Mouse (Mus musculus) ES-E14 (cell line): ENCODE data around the gene Sox21.

ENCODE experiments used
- CHD2 ChIP-seq: IDR thresholded peaks from 2 replicates; pipeline ENCODE4 v1.6.1; 2014; ENCODE audit warnings: mild to moderate bottlenecking, low read depth, low read length, inconsistent platforms
- HCFC1 ChIP-seq: IDR thresholded peaks from 2 replicates; pipeline ENCODE4 v1.6.1; 2012; ENCODE audit warnings: low read length, inconsistent platforms, borderline replicate concordance; ENCODE audit not compliant: insufficient read depth
- MAFK ChIP-seq: IDR thresholded peaks from 2 replicates; pipeline ENCODE4 v1.6.1; 2014; ENCODE audit warnings: mild to moderate bottlenecking, low read depth, low read length, inconsistent platforms; ENCODE audit not compliant: insufficient read depth
- ZNF384 ChIP-seq: IDR thresholded peaks from 2 replicates; pipeline ENCODE4 v1.6.1; 2012; ENCODE audit warnings: low read depth, low read length, inconsistent platforms

DNA sequence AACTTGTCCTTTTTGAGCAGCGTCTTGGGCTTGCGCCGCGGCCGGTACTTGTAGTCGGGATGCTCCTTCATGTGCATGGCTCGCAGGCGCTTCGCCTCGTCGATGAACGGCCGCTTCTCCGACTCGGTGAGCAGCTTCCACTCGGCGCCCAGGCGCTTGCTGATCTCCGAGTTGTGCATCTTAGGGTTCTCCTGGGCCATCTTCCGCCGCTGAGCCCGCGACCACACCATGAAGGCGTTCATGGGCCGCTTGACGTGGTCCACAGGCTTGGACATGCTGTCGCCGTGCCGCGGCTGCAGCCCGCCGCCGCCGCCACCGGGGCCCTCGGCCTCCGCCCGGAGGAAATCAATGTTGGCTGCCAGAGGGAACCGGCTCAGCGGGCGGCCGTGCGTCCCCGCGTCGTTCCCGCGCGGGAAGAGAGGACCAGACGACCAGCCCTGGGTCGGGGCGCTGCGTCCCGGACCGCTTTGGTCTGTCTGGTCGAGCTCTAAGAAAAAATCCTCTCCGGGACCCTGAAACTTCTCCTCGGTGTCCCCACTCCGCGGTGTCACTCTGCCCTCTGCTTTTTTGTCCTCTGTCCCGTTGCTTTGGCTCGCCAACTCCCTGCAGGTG lies 1.4 kb downstream of the Sox21 start:
- TF ChIP-seq MAFK (no peak), ZNF384 (no peak), HCFC1 (no peak), CHD2 (no peak)
